Mouse (Mus musculus) MEL (cell line): Measurements from ENCODE around the gene Fhl3. TPM values are rescaled to one million over a fixed set of nuclear protein-coding genes. Genes with fewer than 3 reads are reported as not detected.
A peak's percentile ranks its signal among the peaks of the same experiment; 100 is the strongest.

Experiments
- DNase-seq: peaks from one replicate; pipeline ENCODE4 v3.0.0; 2011; ENCODE audit warnings: low read depth, low spot score
- H3K27ac ChIP-seq: 2 replicates; pipeline ENCODE4 v1.5.1; 2012; ENCODE audit warnings: low read depth, mild to moderate bottlenecking, control low read depth, low read length, moderate library complexity; ENCODE audit not compliant: control insufficient read depth
- H3K27me3 ChIP-seq, 2 experiments: fragments of 150-350 bp in 1 of 2; sonication (generic) in 1 of 2; 2 replicates each; pipeline ENCODE4 v1.6.1; 2012; ENCODE audit warnings: low read length in 2 of 2, mild to moderate bottlenecking in 2 of 2, improper control_type of control experiment in 1 of 2, moderate library complexity in 1 of 2; ENCODE audit not compliant: insufficient read depth in 2 of 2, control insufficient read depth in 1 of 2
- H3K36me3 ChIP-seq, 2 experiments: 2 replicates each; pipeline ENCODE4 v1.6.1; 2012 to 2014; ENCODE audit warnings: low read length in 2 of 2, improper control_type of control experiment in 1 of 2, inconsistent platforms in 1 of 2, mild to moderate bottlenecking in 1 of 2; ENCODE audit not compliant: insufficient read depth in 2 of 2, control insufficient read depth in 1 of 2
- H3K4me1 ChIP-seq, 2 experiments: fragments of 150-350 bp in 1 of 2; sonication (generic) in 1 of 2; 2 replicates each; pipeline ENCODE4 v1.6.1; 2012; ENCODE audit warnings: low read length in 2 of 2, improper control_type of control experiment in 1 of 2, mild to moderate bottlenecking in 1 of 2; ENCODE audit not compliant: insufficient read depth in 2 of 2, control insufficient read depth in 1 of 2
- H3K4me3 ChIP-seq, 2 experiments: fragments of 150-350 bp in 1 of 2; sonication (generic) in 1 of 2; 2 replicates each; pipeline ENCODE4 v1.5.1; 2012; ENCODE audit warnings: low read depth in 2 of 2, low read length in 2 of 2, mild to moderate bottlenecking in 2 of 2, moderate library complexity in 2 of 2, control low read depth in 1 of 2, improper control_type of control experiment in 1 of 2; ENCODE audit not compliant: control insufficient read depth in 1 of 2, insufficient read depth in 1 of 2
- H3K79me2 ChIP-seq: 2 replicates; pipeline ENCODE4 v1.6.1; 2012; ENCODE audit warnings: mild to moderate bottlenecking, low read length, moderate library complexity; ENCODE audit not compliant: control insufficient read depth, poor library complexity, insufficient read depth
- H3K9ac ChIP-seq: 2 replicates; pipeline ENCODE4 v1.6.1; 2012; ENCODE audit warnings: low read depth, mild to moderate bottlenecking, control low read depth, low read length, moderate library complexity; ENCODE audit not compliant: control insufficient read depth, poor library complexity, severe bottlenecking
- H3K9me3 ChIP-seq: fragments of 150-350 bp; sonication (generic); replicated peaks from 2 replicates; pipeline ENCODE4 v1.6.1; 2012; ENCODE audit warnings: mild to moderate bottlenecking, low read length, improper control_type of control experiment, moderate library complexity; ENCODE audit not compliant: insufficient read depth
- CHD2 ChIP-seq: IDR thresholded peaks from 2 replicates; pipeline ENCODE4 v1.6.1; 2011; ENCODE audit warnings: low read length, improper control_type of control experiment
- CTCF ChIP-seq, 3 experiments: IDR thresholded peaks in 2 of 3; conservative IDR thresholded peaks in 1 of 3; 2 replicates each; pipeline ENCODE4 v1.5.1; 2011 to 2012; ENCODE audit warnings: low read length in 3 of 3, low read depth in 2 of 3, mild to moderate bottlenecking in 2 of 3, improper control_type of control experiment in 1 of 3, inconsistent platforms in 1 of 3, mixed read lengths in 1 of 3, moderate library complexity in 1 of 3; ENCODE audit not compliant: control insufficient read depth in 1 of 3, insufficient read depth in 1 of 3, poor library complexity in 1 of 3, severe bottlenecking in 1 of 3
- ELF1 ChIP-seq: IDR thresholded peaks from 2 replicates; pipeline ENCODE4 v1.6.1; 2014; ENCODE audit warnings: low read depth, mild to moderate bottlenecking, inconsistent platforms, low read length, improper control_type of control experiment, moderate library complexity
- ETS1 ChIP-seq: IDR thresholded peaks from 2 replicates; pipeline ENCODE4 v1.6.1; 2012; ENCODE audit warnings: low read depth, mild to moderate bottlenecking, inconsistent platforms, low read length, improper control_type of control experiment, moderate library complexity
- HCFC1 ChIP-seq: IDR thresholded peaks from 2 replicates; pipeline ENCODE4 v1.6.1; 2012; ENCODE audit warnings: low read depth, mild to moderate bottlenecking, inconsistent platforms, low read length, improper control_type of control experiment, moderate library complexity
- KAT2A ChIP-seq: conservative IDR thresholded peaks from 2 replicates; pipeline ENCODE4 v1.6.1; 2012; ENCODE audit warnings: low read depth, low read length, improper control_type of control experiment, inconsistent platforms
- MAX ChIP-seq: IDR thresholded peaks from 2 replicates; pipeline ENCODE4 v1.6.1; 2011; ENCODE audit warnings: low read length, improper control_type of control experiment
- MAZ ChIP-seq: IDR thresholded peaks from 2 replicates; pipeline ENCODE4 v1.6.1; 2012; ENCODE audit warnings: low read depth, mild to moderate bottlenecking, inconsistent platforms, low read length, improper control_type of control experiment
- MXI1 ChIP-seq: IDR thresholded peaks from 2 replicates; pipeline ENCODE4 v1.6.1; 2011; ENCODE audit warnings: mild to moderate bottlenecking, low read depth, low read length, improper control_type of control experiment
- MYB ChIP-seq: IDR thresholded peaks from 2 replicates; pipeline ENCODE4 v1.6.1; 2011; ENCODE audit warnings: mild to moderate bottlenecking, low read depth, low read length, improper control_type of control experiment
- NELFE ChIP-seq: IDR thresholded peaks from 2 replicates; pipeline ENCODE4 v1.6.1; 2011; ENCODE audit warnings: low read depth, low read length, improper control_type of control experiment
- POLR2A ChIP-seq, 2 experiments: IDR thresholded peaks; 2 replicates each; pipeline ENCODE4 v1.6.1; 2011 to 2012; ENCODE audit warnings: low read length in 2 of 2, mild to moderate bottlenecking in 2 of 2, control low read depth in 1 of 2, improper control_type of control experiment in 1 of 2, low read depth in 1 of 2, moderate library complexity in 1 of 2; ENCODE audit not compliant: control insufficient read depth in 1 of 2, insufficient read depth in 1 of 2, poor library complexity in 1 of 2
- RAD21 ChIP-seq: IDR thresholded peaks from 2 replicates; pipeline ENCODE4 v1.6.1; 2011; ENCODE audit warnings: mild to moderate bottlenecking, low read depth, low read length, improper control_type of control experiment
- SIN3A ChIP-seq: IDR thresholded peaks from 2 replicates; pipeline ENCODE4 v1.6.1; 2012; ENCODE audit warnings: low read length, improper control_type of control experiment, inconsistent platforms
- SMC3 ChIP-seq: IDR thresholded peaks from 2 replicates; pipeline ENCODE4 v1.6.1; 2011; ENCODE audit warnings: low read depth, low read length, improper control_type of control experiment
- TBP ChIP-seq: IDR thresholded peaks from 2 replicates; pipeline ENCODE4 v1.8.0; 2011; ENCODE audit warnings: low read depth, low read length, improper control_type of control experiment
- TCF12 ChIP-seq: IDR thresholded peaks from 2 replicates; pipeline ENCODE4 v1.6.1; 2014; ENCODE audit warnings: low read depth, mild to moderate bottlenecking, inconsistent platforms, low read length, improper control_type of control experiment, moderate library complexity
- ZKSCAN1 ChIP-seq: IDR thresholded peaks from 2 replicates; pipeline ENCODE4 v1.6.1; 2012; ENCODE audit warnings: low read depth, mild to moderate bottlenecking, inconsistent platforms, low read length, improper control_type of control experiment, moderate library complexity
- polyA plus RNA-seq, 2 experiments: library from polyadenylated mRNA; stranded (reverse) in 1 of 2; unstranded in 1 of 2; fragments of >175 nt in 1 of 2; fragments of >200 nt in 1 of 2; gene quantifications; 2 replicates each; pipeline versions ENCODE4 v1.2.1 to v1.2.4; 2012; ENCODE audit warnings: low replicate concordance in 2 of 2, low read depth in 1 of 2; ENCODE audit not compliant: insufficient read length in 2 of 2, insufficient read depth in 1 of 2, missing spikeins in 1 of 2
- total RNA-seq: library from RNA; depleted of rRNA; stranded (reverse); fragments of 300-350 nt; gene quantifications from 2 replicates; pipeline ENCODE4 v1.2.3, GENCODE M21; 2012

Fhl3 gene
- total and polyA plus RNA-seq, 3 experiments: 5.6 to 13.8 TPM; not detected in 1

GRCm38 (mm10) chr4:124699791-124700190, 710 bp upstream of the Fhl3 start:
- H3K9me3 ChIP-seq: no peaks in the 10 kb centered on the region
- peaks cover 11 to 35% of the 10 kb centered on the region in 2 experiments for H3K4me1 ChIP-seq
- peaks cover 10% of the 10 kb centered on the region for H3K79me2 ChIP-seq
- TF ChIP-seq MYB (no peak), ETS1 (no peak), KAT2A (no peak), MAZ (no peak), RAD21 (no peak)
- peak overlapping the region; percentile 61; the same call in 1 of the 2 replicates for H3K27ac ChIP-seq
- DNase-seq: no peak
- H3K4me3 ChIP-seq: peak overlapping the region; percentile 62 to 90
- peak overlapping the region; percentile 66 for H3K9ac ChIP-seq
- H3K36me3 ChIP-seq: peaks cover 0 to 25% of the 10 kb centered on the region in 2 experiments; a peak in 2 of 4 replicates
- no peaks in the 10 kb centered on the region for H3K27me3 ChIP-seq

- Histone ChIP-seq H3K9ac (peak overlapping the region; percentile 77), H3K27ac (peak overlapping the region; percentile 31), H3K79me2 (peaks cover 10% of the 10 kb centered on the region), H3K4me3 (peak overlapping the region; percentile 71 to 90), H3K4me1 (peaks cover 11 to 34% of the 10 kb centered on the region in 2 experiments), H3K9me3 (no peaks in the 10 kb centered on the region), H3K27me3 (no peaks in the 10 kb centered on the region)
- TF ChIP-seq TCF12 (no peak), MXI1 (0 out of 2 replicates have a peak, but pooled peaks have one; percentile 46), KAT2A (no peak), HCFC1 (0 out of 2 replicates have a peak, but pooled peaks have one; percentile 13), TBP (0 out of 2 replicates have a peak, but pooled peaks have one; percentile 49), CHD2 (no peak; the same call in 1 of the 2 replicates), ELF1 (no peak), POLR2A (IDR thresholded peaks at IDR 0.05; ENCODE audit: control insufficient read depth in 1 of 2, insufficient read depth in 1 of 2, low read depth in 1 of 2, low read length in 2 of 2, poor library complexity in 1 of 2) (0 out of 4 replicates have a peak, but pooled peaks of 1 of the 2 experiments have one; percentile 2), ZKSCAN1 (no peak), SMC3 (no peak), MAZ (peak; percentile 22; the same call in 1 of the 2 replicates), CTCF (IDR thresholded peaks at IDR 0.05 in 2 of 3, conservative IDR thresholded peaks at IDR 0.05 in 1 of 3; ENCODE audit: control insufficient read depth in 1 of 3, insufficient read depth in 1 of 3, low read depth in 2 of 3, low read length in 3 of 3, poor library complexity in 1 of 3, severe bottlenecking in 1 of 3) (no peak), MAX (no peak), SIN3A (peak; percentile 57), NELFE (no peak)
- TF ChIP-seq, all 39 proteins: peak for 6
- DNase-seq: peak; percentile 79
- H3K36me3 ChIP-seq: peaks cover 0 to 31% of the 10 kb centered on the region in 2 experiments; a peak in 2 of 4 replicates
Measured at GRCm38 (mm10) chr4:124701052-124701845, 748 bp downstream of the Fhl3 start.
